Mouse (Mus musculus) hindbrain, embryonic 15.5 days (tissue): ENCODE results near the gene Junb. TPM values are rescaled to one million over a fixed set of nuclear protein-coding genes. Genes with fewer than 3 reads are reported as not detected.
A peak's percentile ranks its signal among the peaks of the same experiment; 100 is the strongest.

Source experiments
- ATAC-seq: fragments of 200-750 bp; cut with Nextera tagmentation; 2 replicates; pipeline ENCODE4 v1.8.0; 2017; ENCODE audit warnings: low read depth, moderate number of reproducible peaks, moderate TSS enrichment; ENCODE audit not compliant: low FRiP score
- H3K27ac ChIP-seq: fragments of 300-500 bp; sonication (generic); replicated peaks from 2 replicates; pipeline ENCODE4 v1.5.1; 2015; ENCODE audit warnings: mild to moderate bottlenecking, inconsistent platforms
- H3K27me3 ChIP-seq: fragments of 300-500 bp; sonication (generic); 2 replicates; pipeline ENCODE4 v1.6.1; 2015; ENCODE audit warnings: control low read depth, inconsistent platforms
- H3K36me3 ChIP-seq: fragments of 300-500 bp; sonication (generic); 2 replicates; pipeline ENCODE4 v1.6.1; 2015; ENCODE audit warnings: control low read depth, inconsistent platforms
- H3K4me1 ChIP-seq: fragments of 300-500 bp; sonication (generic); replicated peaks from 2 replicates; pipeline ENCODE4 v1.6.1; 2015; ENCODE audit warnings: control low read depth, inconsistent platforms
- H3K4me2 ChIP-seq: fragments of 300-500 bp; sonication (generic); 2 replicates; pipeline ENCODE4 v1.6.1; 2015; ENCODE audit warnings: moderate library complexity, mild to moderate bottlenecking, inconsistent platforms
- H3K4me3 ChIP-seq: fragments of 300-500 bp; sonication (generic); 2 replicates; pipeline ENCODE4 v1.5.1; 2015; ENCODE audit warnings: mild to moderate bottlenecking, inconsistent platforms
- H3K9ac ChIP-seq: fragments of 300-500 bp; sonication (generic); 2 replicates; pipeline ENCODE4 v1.6.1; 2015; ENCODE audit warnings: inconsistent platforms
- H3K9me3 ChIP-seq: fragments of 300-500 bp; sonication (generic); 2 replicates; pipeline ENCODE4 v1.6.1; 2016; ENCODE audit warnings: control low read depth, inconsistent platforms
- WGBS: fragments of 180-500 bp; shearing (Covaris S2); methylation state at CpG from one replicate; pipeline ENCODE4 v1.1.7; 2015; 5-methylcytosine and 5-hydroxymethylcytosine counted together
- polyA plus RNA-seq: library from polyadenylated mRNA; unstranded; fragments of >200 nt; fragmentation: Nextera tagmentation; extraction: Ambion mirVana; gene quantifications from 2 replicates; pipeline ENCODE4 v1.2.1, GENCODE M21; 2015

Junb gene
- polyA plus RNA-seq, 1 experiment from 2014 or later: 6.8 TPM

DNA sequence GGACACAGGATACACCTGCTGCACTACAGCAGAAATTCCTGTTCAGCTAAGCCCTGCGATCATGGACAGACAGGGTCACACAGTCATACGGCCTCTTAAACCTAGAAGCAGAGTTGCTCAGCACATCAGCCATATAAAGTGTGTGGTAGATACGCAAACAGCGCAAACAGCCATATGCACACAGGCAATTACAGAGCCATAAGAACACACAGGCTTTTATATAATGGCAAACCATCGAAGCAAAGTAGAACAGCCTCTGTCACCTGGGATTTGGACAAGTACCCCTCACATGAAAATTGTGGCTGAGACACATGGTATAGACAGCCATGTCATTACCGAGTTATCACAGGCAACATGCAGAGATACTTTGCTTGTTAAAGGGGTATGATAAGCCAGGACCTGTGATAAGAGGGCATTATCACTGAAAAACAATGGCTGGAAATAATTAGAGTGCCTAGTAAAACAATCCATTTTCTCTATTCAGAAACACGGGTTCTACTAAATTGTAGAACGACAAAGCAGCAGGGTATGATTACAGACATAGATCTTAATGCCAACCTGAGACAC, 7.9 kb upstream of the Junb start:
- WGBS: 32% methylated on average over 8 of the region's 8 CpGs
- Histone ChIP-seq H3K36me3 (no peaks in the 10 kb centered on the region), H3K27me3 (peaks cover 11% of the 10 kb centered on the region), H3K9me3 (no peaks in the 10 kb centered on the region), H3K9ac (peak overlapping the region; percentile 60), H3K4me1 (peaks cover 44% of the 10 kb centered on the region), H3K4me3 (peak overlapping the region; percentile 50), H3K27ac (peak overlapping the region; percentile 86), H3K4me2 (peak overlapping the region; percentile 95)
- peak; percentile 0; the same call in 1 of the 2 replicates for ATAC-seq

GRCm38 (mm10) chr8:84985684-84986378, 7.3 kb upstream of the Junb start:
- Histone ChIP-seq H3K36me3 (no peaks in the 10 kb centered on the region), H3K4me2 (peak overlapping the region; percentile 95), H3K9ac (peak overlapping the region; percentile 60), H3K4me3 (peak overlapping the region; percentile 50), H3K27ac (peak overlapping the region; percentile 86), H3K9me3 (no peaks in the 10 kb centered on the region), H3K27me3 (peaks cover 11% of the 10 kb centered on the region), H3K4me1 (peaks cover 44% of the 10 kb centered on the region)
- ATAC-seq: peak; percentile 62
- WGBS: under 1% methylated on average over 53 of the region's 53 CpGs

DNA sequence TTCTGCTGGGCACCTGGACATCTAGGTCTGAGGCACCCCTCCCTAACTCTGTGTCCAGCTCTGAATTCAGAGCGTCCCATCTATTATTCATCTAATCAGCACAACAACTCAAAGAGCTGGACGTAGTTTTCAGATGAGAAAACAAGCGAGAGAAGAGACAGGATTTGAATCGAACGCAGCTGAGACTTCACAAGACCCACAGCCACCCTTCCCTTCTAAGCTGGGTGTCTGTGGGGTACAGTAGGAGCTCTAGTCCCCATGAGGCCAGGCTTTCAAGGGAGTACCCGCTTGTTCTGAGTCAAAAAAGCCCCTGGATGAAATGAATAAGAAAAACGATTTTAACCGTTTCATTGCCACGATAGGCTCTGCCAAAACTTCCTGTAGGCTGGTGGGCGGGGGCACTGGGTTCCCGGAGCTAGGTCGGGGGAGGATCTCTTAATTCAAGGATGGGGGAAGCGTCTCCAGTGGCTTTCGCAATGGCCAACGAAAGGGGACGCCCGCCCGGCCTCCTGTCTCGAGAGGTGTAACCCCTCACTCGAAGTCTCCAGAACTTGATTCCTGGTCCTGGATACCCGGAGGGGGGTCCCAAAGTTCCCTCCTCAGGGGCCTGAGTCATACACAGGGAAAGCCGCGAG, 6.6 kb upstream of the Junb start:
- peak overlapping the region; percentile 86 for H3K27ac ChIP-seq
- peak overlapping the region; percentile 50 for H3K4me3 ChIP-seq
- H3K9me3 ChIP-seq: no peaks in the 10 kb centered on the region
- no peak for ATAC-seq
- peak overlapping the region; percentile 60 for H3K9ac ChIP-seq
- H3K36me3 ChIP-seq: no peaks in the 10 kb centered on the region
- WGBS: under 1% methylated on average over 23 of the region's 23 CpGs
- peaks cover 11% of the 10 kb centered on the region for H3K27me3 ChIP-seq
- peak overlapping the region; percentile 95 for H3K4me2 ChIP-seq
- H3K4me1 ChIP-seq: peaks cover 49% of the 10 kb centered on the region

DNA sequence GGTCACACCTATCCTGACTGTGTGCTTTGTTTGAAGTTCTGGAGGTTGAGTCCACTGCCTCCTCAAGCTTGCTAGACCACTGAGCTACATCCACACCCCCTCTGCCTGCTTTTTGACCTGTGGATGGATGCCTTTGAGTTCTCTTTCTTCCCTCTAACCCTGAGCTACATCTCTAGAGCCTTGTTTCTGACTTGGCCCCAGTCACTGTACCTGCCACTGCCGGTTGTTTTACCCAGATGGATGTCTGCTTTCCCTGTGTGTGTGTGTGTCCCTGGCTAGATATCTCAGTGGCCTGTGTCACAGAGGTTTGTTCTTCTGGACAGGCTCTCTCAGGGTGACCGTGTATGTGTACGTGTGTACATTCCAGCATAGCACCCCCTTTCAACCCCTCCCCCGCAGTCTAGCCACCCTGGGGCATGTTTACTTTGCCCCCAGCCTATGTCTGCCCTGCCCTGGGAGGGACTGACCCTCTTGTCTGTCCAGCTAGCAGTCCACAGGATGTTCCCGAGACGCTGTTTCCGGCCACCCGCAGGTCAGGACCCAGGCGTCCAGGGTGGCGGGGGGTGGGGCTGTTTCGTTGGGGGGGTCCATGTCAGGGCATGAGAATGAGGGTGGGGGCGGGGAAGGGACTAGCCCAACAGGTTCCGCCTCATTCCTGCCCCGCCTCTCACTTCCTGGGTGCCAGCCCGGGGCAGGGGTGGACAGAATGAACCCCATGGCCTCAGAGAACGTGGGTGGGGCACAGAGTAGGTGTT, 6.0 kb upstream of the Junb start:
- H3K4me1 ChIP-seq: peaks cover 50% of the 10 kb centered on the region
- H3K27me3 ChIP-seq: peaks cover 11% of the 10 kb centered on the region

GRCm38 (mm10) chr8:84982499-84983011, 4.0 kb upstream of the Junb start:
- Histone ChIP-seq H3K9me3 (no peaks in the 10 kb centered on the region), H3K27me3 (peaks cover 1% of the 10 kb centered on the region; the same call in 1 of the 2 replicates), H3K4me1 (peaks cover 64% of the 10 kb centered on the region)

More for the DNA sequence above, 6.0 kb upstream of the Junb start:
- WGBS: 14% methylated on average over 16 of the region's 16 CpGs
- peak overlapping the region; percentile 95 for H3K4me2 ChIP-seq
- no peaks in the 10 kb centered on the region for H3K9me3 ChIP-seq
- H3K27ac ChIP-seq: peak overlapping the region; percentile 86
- peak overlapping the region; percentile 50 for H3K4me3 ChIP-seq
- ATAC-seq: no peak
- no peaks in the 10 kb centered on the region for H3K36me3 ChIP-seq
- H3K9ac ChIP-seq: peak overlapping the region; percentile 60

DNA sequence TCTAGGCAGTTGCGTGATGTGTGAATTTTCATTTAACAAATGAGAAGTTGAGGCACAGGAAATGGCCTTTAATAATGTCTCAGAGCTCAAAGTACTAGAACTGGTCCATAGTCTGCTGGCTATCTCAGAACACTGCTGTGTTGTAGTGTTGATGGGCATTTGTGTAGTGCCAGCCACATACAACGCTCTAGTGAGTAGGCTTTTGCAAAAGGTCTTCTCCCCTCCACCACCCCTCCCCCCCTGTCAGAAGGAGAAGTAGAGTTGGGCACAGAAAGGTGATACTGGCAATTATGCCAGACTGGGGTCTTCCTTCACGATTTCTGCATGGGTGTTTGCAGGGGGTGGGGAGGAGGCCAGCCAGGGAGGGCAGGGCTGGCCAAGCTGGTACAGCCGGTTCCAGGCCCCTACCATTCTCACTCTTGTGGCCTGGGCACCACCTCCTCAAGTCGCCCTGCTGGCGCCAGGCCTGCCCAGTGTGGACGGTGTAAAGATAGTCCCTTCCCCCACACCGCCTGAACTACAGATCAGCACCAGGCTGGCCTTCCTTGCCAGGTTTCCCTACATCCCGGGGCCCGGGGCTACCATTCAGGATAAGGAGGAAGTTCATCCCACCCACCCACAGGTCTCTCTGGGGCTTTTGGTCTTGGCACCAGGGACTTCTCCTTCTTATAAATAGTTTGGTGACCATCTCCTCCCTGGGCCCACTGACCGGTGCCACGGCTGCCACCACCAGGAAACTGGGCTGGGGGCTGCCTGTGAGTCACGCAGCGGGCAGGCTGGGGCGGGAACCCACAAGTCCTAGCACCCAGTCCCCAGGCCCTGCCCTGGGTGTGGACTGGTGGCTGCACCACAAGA, 3.4 kb upstream of the Junb start:
- H3K27ac ChIP-seq: no peak overlapping the region
- no peaks in the 10 kb centered on the region for H3K36me3 ChIP-seq
- peaks cover 71% of the 10 kb centered on the region for H3K4me1 ChIP-seq
- no peak overlapping the region for H3K4me2 ChIP-seq
- no peaks in the 10 kb centered on the region for H3K9me3 ChIP-seq
- ATAC-seq: no peak
- no peak overlapping the region for H3K4me3 ChIP-seq
- 77% methylated on average over 15 of the region's 15 CpGs for WGBS
- H3K9ac ChIP-seq: no peak overlapping the region
- no peaks in the 10 kb centered on the region for H3K27me3 ChIP-seq

More at GRCm38 (mm10) chr8:84982499-84983011, 4.0 kb upstream of the Junb start:
- no peak overlapping the region for H3K4me2 ChIP-seq
- no peak for ATAC-seq
- no peak overlapping the region for H3K4me3 ChIP-seq
- no peaks in the 10 kb centered on the region for H3K36me3 ChIP-seq
- 74% methylated on average over 3 of the region's 3 CpGs for WGBS
- H3K9ac ChIP-seq: no peak overlapping the region
- H3K27ac ChIP-seq: no peak overlapping the region

DNA sequence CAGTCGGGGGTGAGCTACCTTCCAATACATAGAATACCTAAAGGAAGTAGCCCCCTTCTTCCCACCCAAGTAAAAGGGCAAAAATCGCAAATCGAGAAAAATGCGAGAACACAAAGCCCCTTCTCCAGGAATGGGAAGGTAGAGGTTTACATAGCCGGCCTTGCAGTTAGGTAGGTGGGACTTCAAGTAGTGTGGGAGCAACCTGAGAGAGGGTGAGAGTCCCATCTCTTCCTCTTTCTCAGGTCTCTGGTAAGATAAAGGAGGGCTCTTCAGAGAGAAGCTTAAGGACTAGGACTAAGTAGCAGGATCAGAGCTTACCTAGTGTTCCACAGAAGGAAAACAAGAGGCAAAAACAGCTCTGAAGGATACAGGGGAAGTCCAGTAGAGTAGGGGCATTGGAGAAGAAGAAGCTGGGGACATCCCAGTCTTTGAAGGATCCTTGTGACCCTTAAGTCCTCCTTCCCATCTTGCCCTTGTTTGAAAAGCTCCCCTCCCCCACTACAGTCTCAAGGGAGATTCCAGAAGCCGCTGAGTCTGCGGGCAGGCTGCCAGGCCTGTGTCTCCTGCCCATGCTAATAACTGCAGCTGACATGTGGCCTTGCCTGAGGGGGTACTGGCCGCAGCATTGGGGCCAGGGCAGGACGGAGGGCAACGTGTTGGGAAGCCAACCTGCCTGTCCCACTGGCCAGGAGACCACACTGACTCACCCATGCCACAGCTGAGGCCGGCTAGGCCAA, 2.3 kb upstream of the Junb start:
- ATAC-seq: no peak
- peaks cover 74% of the 10 kb centered on the region for H3K4me1 ChIP-seq
- H3K4me2 ChIP-seq: peak overlapping the region; percentile 82
- no peaks in the 10 kb centered on the region for H3K36me3 ChIP-seq
- WGBS: 24% methylated on average over 11 of the region's 11 CpGs
- H3K9me3 ChIP-seq: no peaks in the 10 kb centered on the region
- H3K4me3 ChIP-seq: no peak overlapping the region
- no peaks in the 10 kb centered on the region for H3K27me3 ChIP-seq
- H3K27ac ChIP-seq: peak overlapping the region; percentile 47
- no peak overlapping the region for H3K9ac ChIP-seq

- Histone ChIP-seq H3K4me2 (peak overlapping the region; percentile 82), H3K4me1 (peaks cover 74% of the 10 kb centered on the region), H3K36me3 (peaks cover 6% of the 10 kb centered on the region; the same call in 1 of the 2 replicates), H3K27me3 (no peaks in the 10 kb centered on the region), H3K9ac (0 out of 2 replicates have a peak overlapping the region, but pooled peaks have one; percentile 11), H3K9me3 (no peaks in the 10 kb centered on the region), H3K4me3 (peak overlapping the region; percentile 44), H3K27ac (peak overlapping the region; percentile 47)
- peak; percentile 16; the same call in 1 of the 2 replicates for ATAC-seq
- 3% methylated on average over 32 of the region's 42 CpGs for WGBS
These were observed 1.3 kb upstream of the Junb start for GRCm38 (mm10) chr8:84979599-84980421.

DNA sequence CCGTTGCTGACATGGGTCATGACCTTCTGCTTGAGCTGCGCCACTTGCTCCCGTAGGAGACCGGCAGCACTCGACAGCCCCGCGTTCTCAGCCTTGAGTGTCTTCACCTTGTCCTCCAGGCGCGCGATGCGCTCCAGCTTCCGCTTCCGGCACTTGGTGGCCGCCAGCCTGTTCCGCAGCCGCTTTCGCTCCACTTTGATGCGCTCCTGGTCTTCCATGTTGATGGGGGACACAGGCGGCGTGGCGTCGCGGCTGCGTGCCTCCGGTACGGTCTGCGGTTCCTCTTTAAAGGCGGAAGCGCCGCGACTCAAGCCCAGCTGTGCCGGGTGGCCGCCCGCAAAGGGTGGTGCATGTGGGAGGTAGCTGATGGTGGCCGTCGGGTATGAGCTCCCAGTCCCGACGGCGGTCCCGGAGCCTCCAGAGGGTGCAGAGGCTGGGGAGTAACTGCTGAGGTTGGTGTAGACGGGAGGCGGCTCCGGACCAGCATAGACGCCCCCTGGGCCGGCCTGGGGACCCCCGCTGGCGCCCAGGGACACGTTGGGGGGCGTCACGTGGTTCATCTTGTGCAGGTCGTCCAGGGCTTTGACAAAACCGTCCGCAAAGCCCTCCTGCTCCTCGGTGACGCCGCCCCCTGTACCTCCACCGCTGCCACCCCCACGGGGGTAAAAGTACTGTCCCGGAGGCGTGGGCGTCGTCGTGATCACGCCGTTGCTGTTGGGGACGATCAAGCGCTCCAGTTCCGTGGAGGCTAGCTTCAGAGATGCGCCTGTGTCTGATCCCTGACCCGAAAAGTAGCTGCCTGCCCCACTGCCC, 877 bp downstream of the Junb start:
- Histone ChIP-seq H3K9me3 (no peaks in the 10 kb centered on the region), H3K36me3 (peaks cover 19% of the 10 kb centered on the region), H3K27ac (no peak overlapping the region), H3K27me3 (no peaks in the 10 kb centered on the region), H3K4me2 (peak overlapping the region; percentile 82), H3K4me1 (peaks cover 74% of the 10 kb centered on the region), H3K4me3 (peak overlapping the region; percentile 44), H3K9ac (peak overlapping the region; percentile 45)
- ATAC-seq: no peak
- 1% methylated on average over 69 of the region's 70 CpGs for WGBS
